In genomic region chr5:147726701-147727393, GRCm38 (mm10) we compare ENCODE assay signal across 8 mouse cellular contexts. TPM values are rescaled to one million over a fixed set of nuclear protein-coding genes. Genes with fewer than 3 reads are reported as not detected.
DNase-seq lines count a peak whose midpoint lies in the region; ATAC-seq and TF ChIP-seq lines count a peak whose summit lies in the region.

No protein-coding gene starts in this region.

- in situ Hi-C loops in ES-E14 (cut with MboI; ENCODE audit: low sequenced_read_pairs in 2 of 2, unreplicated experiment in 2 of 2), result no loop called here

- no peak overlapping the region for H3K27ac ChIP-seq in forebrain, embryonic 14.5 days (ENCODE audit: low read depth, low read length)
- no peak overlapping the region for H3K27ac ChIP-seq in forebrain, embryonic 16.5 days (ENCODE audit: low read length)
- no peak overlapping the region for H3K27ac ChIP-seq in ES-E14 (ENCODE audit: insufficient read depth, low read depth, low read length, poor library complexity, severe bottlenecking)
- H3K27ac ChIP-seq in heart, embryonic 15.5 days, result no peak overlapping the region; the same call in 1 of the 2 replicates
- H3K27ac ChIP-seq in lung, postnatal 0 days (ENCODE audit: low read length), result no peak overlapping the region

- H3K4me1 ChIP-seq in forebrain, embryonic 14.5 days (ENCODE audit: control insufficient read depth, insufficient read depth, low read length), result peaks cover 15% of the 10 kb centered on the region; the same call in 1 of the 2 replicates
- peaks cover 18% of the 10 kb centered on the region for H3K4me1 ChIP-seq in forebrain, embryonic 16.5 days (replicated peaks; ENCODE audit: control insufficient read depth, insufficient read depth, low read length)
- no peaks in the 10 kb centered on the region for H3K4me1 ChIP-seq in ES-E14 (ENCODE audit: control insufficient read depth in 2 of 2, insufficient read depth in 2 of 2, low read length in 2 of 2, poor library complexity in 1 of 2)
- H3K4me1 ChIP-seq in heart, embryonic 15.5 days (replicated peaks), result peaks cover 25% of the 10 kb centered on the region
- H3K4me1 ChIP-seq in lung, postnatal 0 days (ENCODE audit: insufficient read depth, low read depth, low read length), result peaks cover 5% of the 10 kb centered on the region; the same call in 1 of the 2 replicates

- no peak for ATAC-seq in forebrain, embryonic 14.5 days
- no peak for ATAC-seq in forebrain, embryonic 16.5 days
- ATAC-seq in heart, embryonic 15.5 days (replicated peaks; ENCODE audit: insufficient number of reproducible peaks, insufficient read depth, low FRiP score, low read depth), result no peak
- no peak for ATAC-seq in lung, postnatal 0 days

- H3K9ac ChIP-seq in forebrain, embryonic 14.5 days (ENCODE audit: low read length), result no peak overlapping the region
- no peak overlapping the region for H3K9ac ChIP-seq in forebrain, embryonic 16.5 days (replicated peaks; ENCODE audit: low read depth, low read length)
- no peak overlapping the region for H3K9ac ChIP-seq in ES-E14 (ENCODE audit: insufficient read depth, low read depth, low read length, poor library complexity, severe bottlenecking)
- H3K9ac ChIP-seq in heart, embryonic 15.5 days, result no peak overlapping the region
- no peak overlapping the region for H3K9ac ChIP-seq in lung, postnatal 0 days (replicated peaks; ENCODE audit: low read depth)

- H3K9me3 ChIP-seq in forebrain, embryonic 14.5 days (replicated peaks; ENCODE audit: control insufficient read depth, low read length), result no peaks in the 10 kb centered on the region
- H3K9me3 ChIP-seq in forebrain, embryonic 16.5 days (ENCODE audit: control insufficient read depth, low read length), result no peaks in the 10 kb centered on the region
- H3K9me3 ChIP-seq in ES-E14 (ENCODE audit: control insufficient read depth, insufficient read depth, low read depth, low read length), result no peaks in the 10 kb centered on the region
- no peaks in the 10 kb centered on the region for H3K9me3 ChIP-seq in heart, embryonic 15.5 days (replicated peaks)
- no peaks in the 10 kb centered on the region for H3K9me3 ChIP-seq in lung, postnatal 0 days (ENCODE audit: low read length)

- WGBS in forebrain, embryonic 14.5 days, result 3% methylated on average over 18 of the region's 18 CpGs
- 3% methylated on average over 18 of the region's 18 CpGs for WGBS in forebrain, embryonic 16.5 days
- 5% methylated on average over 18 of the region's 18 CpGs for WGBS in heart, embryonic 15.5 days
- WGBS in lung, postnatal 0 days, result 8% methylated on average over 18 of the region's 18 CpGs

- peak overlapping the region; percentile 59; the same call in 1 of the 2 replicates for H3K4me2 ChIP-seq in forebrain, embryonic 14.5 days (ENCODE audit: low read length)
- H3K4me2 ChIP-seq in forebrain, embryonic 16.5 days (ENCODE audit: low read length), result no peak overlapping the region; the same call in 1 of the 2 replicates
- peak overlapping the region; percentile 90 for H3K4me2 ChIP-seq in heart, embryonic 15.5 days
- peak overlapping the region; percentile 75 for H3K4me2 ChIP-seq in lung, postnatal 0 days (replicated peaks; ENCODE audit: low read depth, low read length)

- TF ChIP-seq EP300 in lung, postnatal 0 days (IDR thresholded peaks at IDR 0.05), result no peak

- DNase-seq in forebrain, embryonic 14.5 days (ENCODE audit: low spot score), result no peak
- DNase-seq in ES-E14 (ENCODE audit: low read depth, low spot score), result no peak
- peak; percentile 31 for DNase-seq in lung, postnatal 0 days (ENCODE audit: low spot score)
- no peak for DNase-seq in thymus, postnatal 0 days (ENCODE audit: low spot score)
- DNase-seq in frontal cortex, postnatal 36 days (ENCODE audit: low spot score in 2 of 2), result no peak
- no peak for DNase-seq in ovary, postnatal 14 days (ENCODE audit: low spot score)

- H3K27me3 ChIP-seq in forebrain, embryonic 14.5 days (replicated peaks; ENCODE audit: control insufficient read depth, insufficient read depth, low read length), result peaks cover 58% of the 10 kb centered on the region
- peaks cover 47% of the 10 kb centered on the region for H3K27me3 ChIP-seq in forebrain, embryonic 16.5 days (replicated peaks; ENCODE audit: control insufficient read depth, insufficient read depth, low read length)
- peaks cover 61% of the 10 kb centered on the region for H3K27me3 ChIP-seq in heart, embryonic 15.5 days
- peaks cover 41% of the 10 kb centered on the region for H3K27me3 ChIP-seq in lung, postnatal 0 days (replicated peaks; ENCODE audit: insufficient read depth, low read length)

- TF ChIP-seq CTCF in lung, postnatal 0 days (IDR thresholded peaks at IDR 0.05), result no peak

- H3K36me3 ChIP-seq in forebrain, embryonic 14.5 days (ENCODE audit: control insufficient read depth, insufficient read depth, low read length), result no peaks in the 10 kb centered on the region
- H3K36me3 ChIP-seq in forebrain, embryonic 16.5 days (ENCODE audit: control insufficient read depth, insufficient read depth), result no peaks in the 10 kb centered on the region
- no peaks in the 10 kb centered on the region for H3K36me3 ChIP-seq in ES-E14 (ENCODE audit: control insufficient read depth, insufficient read depth, low read length, poor library complexity, severe bottlenecking)
- no peaks in the 10 kb centered on the region for H3K36me3 ChIP-seq in heart, embryonic 15.5 days
- H3K36me3 ChIP-seq in lung, postnatal 0 days (ENCODE audit: insufficient read depth, low read length), result no peaks in the 10 kb centered on the region

- H3K4me3 ChIP-seq in forebrain, embryonic 14.5 days (ENCODE audit: low read depth, low read length), result no peak overlapping the region
- no peak overlapping the region; the same call in 1 of the 2 replicates for H3K4me3 ChIP-seq in forebrain, embryonic 16.5 days (replicated peaks; ENCODE audit: low read length)
- H3K4me3 ChIP-seq in ES-E14 (ENCODE audit: insufficient read depth in 1 of 2, low read depth in 1 of 2, low read length in 2 of 2, poor library complexity in 1 of 2, severe bottlenecking in 1 of 2), result peak overlapping the region; percentile 53 to 60; a peak in 2 of 4 replicates
- H3K4me3 ChIP-seq in heart, embryonic 15.5 days, result peak overlapping the region; percentile 62
- H3K4me3 ChIP-seq in lung, postnatal 0 days (ENCODE audit: low read depth, low read length), result peak overlapping the region; percentile 56; the same call in 1 of the 2 replicates

TF ChIP-seq in ES-E14, 5 proteins besides CTCF, POLR2A, EP300 and RAD21:
- TF ChIP-seq ZNF384 (IDR thresholded peaks at IDR 0.05; ENCODE audit: low read depth, low read length) (peak; percentile 82), CHD2 (IDR thresholded peaks at IDR 0.05; ENCODE audit: low read depth, low read length) (no peak), HCFC1 (IDR thresholded peaks at IDR 0.05; ENCODE audit: borderline replicate concordance, insufficient read depth, low read length) (no peak)

RNA-seq across cellular contexts. Expression of gene Flt1, which starts 1.0 kb away (rescaled TPM):
- 6.5 and 7.6 TPM in 2 replicates for polyA plus RNA-seq in forebrain, embryonic 14.5 days (2014; fragmentation: Nextera tagmentation; extraction: Ambion mirVana)
- polyA plus RNA-seq in forebrain, embryonic 16.5 days (2015; fragmentation: Nextera tagmentation; extraction: Ambion mirVana), result 13.0 and 13.2 TPM in 2 replicates
- total RNA-seq in ES-E14 (2012; rRNA removed), result 5.1 and 5.2 TPM in 2 replicates
- polyA plus RNA-seq in heart, embryonic 15.5 days (2015; fragmentation: Nextera tagmentation; extraction: Ambion mirVana), result 22.3 and 24.0 TPM in 2 replicates
- 18.1 and 19.5 TPM in 2 replicates for polyA plus RNA-seq in lung, postnatal 0 days (2015; fragmentation: Nextera tagmentation; extraction: Ambion mirVana)
- polyA plus RNA-seq in thymus, postnatal 0 days (2015; fragmentation: Nextera tagmentation; extraction: Ambion mirVana), result 2.0 and 2.9 TPM in 2 replicates

Comparison
In these comparisons a context has a peak if more than half of its experiments do, and no peak if none do; other contexts are left out.
1. H3K4me3 ChIP-seq: peak in ES-E14 (2 of 2), heart, embryonic 15.5 days (single experiment) and lung, postnatal 0 days (single experiment); none in forebrain, embryonic 14.5 days (single experiment) and forebrain, embryonic 16.5 days (single experiment).